Mouse (Mus musculus): ENCODE data around the gene Gm49325.
A peak's percentile ranks its signal among the peaks of the same experiment; 100 is the strongest.

Gm49325 gene

GRCm38 (mm10) chr10:77605908-77606826 is at the start of gene Gm49325, which contains the start of gene Sumo3:
TSS of gene Gm49325 (plus strand) at chr10:77606197.
TSS of gene Sumo3 (plus strand) at chr10:77606097.
- DNase-seq (ENCODE audit: extremely low read depth, low read depth, low spot score): no peak

GRCm38 (mm10) chr10:77556631-77557030 is 49.4 kb upstream of the Gm49325 start:
- DNase-seq (ENCODE audit: extremely low read depth, low read depth, low spot score): no peak

- no peak for DNase-seq (ENCODE audit: extremely low read depth, low read depth, low spot score)
Measured at GRCm38 (mm10) chr10:77557641-77558040, 48.4 kb upstream of the Gm49325 start.

- no peak for DNase-seq (ENCODE audit: extremely low read depth, low read depth, low spot score)
Measured at GRCm38 (mm10) chr10:77560090-77560489, 45.9 kb upstream of the Gm49325 start.

- DNase-seq (ENCODE audit: extremely low read depth, low read depth, low spot score): no peak
Measured at GRCm38 (mm10) chr10:77560830-77561229, 45.2 kb upstream of the Gm49325 start.

GRCm38 (mm10) chr10:77561508-77561907 is 44.5 kb upstream of the Gm49325 start:
- no peak for DNase-seq (ENCODE audit: extremely low read depth, low read depth, low spot score)

GRCm38 (mm10) chr10:77565005-77565404 is 41.0 kb upstream of the Gm49325 start:
- DNase-seq (ENCODE audit: extremely low read depth, low read depth, low spot score): no peak

GRCm38 (mm10) chr10:77566651-77567050 is 39.3 kb upstream of the Gm49325 start:
- no peak for DNase-seq (ENCODE audit: extremely low read depth, low read depth, low spot score)

- no peak for DNase-seq (ENCODE audit: extremely low read depth, low read depth, low spot score)
Measured at GRCm38 (mm10) chr10:77569481-77569880, 36.5 kb upstream of the Gm49325 start.

GRCm38 (mm10) chr10:77569973-77570658 is 35.9 kb upstream of the Gm49325 start:
- no peak for DNase-seq (ENCODE audit: extremely low read depth, low read depth, low spot score)

- DNase-seq (ENCODE audit: extremely low read depth, low read depth, low spot score): no peak
Measured at GRCm38 (mm10) chr10:77572225-77572624, 33.8 kb upstream of the Gm49325 start.

GRCm38 (mm10) chr10:77573162-77573561 is 32.8 kb upstream of the Gm49325 start:
- no peak for DNase-seq (ENCODE audit: extremely low read depth, low read depth, low spot score)

GRCm38 (mm10) chr10:77580027-77580920 is 25.7 kb upstream of the Gm49325 start:
- DNase-seq (ENCODE audit: extremely low read depth, low read depth, low spot score): no peak

GRCm38 (mm10) chr10:77581023-77581407 is 25.0 kb upstream of the Gm49325 start:
- DNase-seq (ENCODE audit: extremely low read depth, low read depth, low spot score): no peak

GRCm38 (mm10) chr10:77581408-77582284 is 24.4 kb upstream of the Gm49325 start, which contains the start of gene Pttg1ip:
TSS of gene Pttg1ip (plus strand) at chr10:77581720.
- DNase-seq (ENCODE audit: extremely low read depth, low read depth, low spot score): peak; percentile 57

- no peak for DNase-seq (ENCODE audit: extremely low read depth, low read depth, low spot score)
Measured at GRCm38 (mm10) chr10:77582285-77582618, 23.7 kb upstream of the Gm49325 start.

GRCm38 (mm10) chr10:77583795-77584422 is 22.1 kb upstream of the Gm49325 start:
- no peak for DNase-seq (ENCODE audit: extremely low read depth, low read depth, low spot score)

GRCm38 (mm10) chr10:77586637-77587036 is 19.4 kb upstream of the Gm49325 start:
- DNase-seq (ENCODE audit: extremely low read depth, low read depth, low spot score): no peak

GRCm38 (mm10) chr10:77587091-77587775 is 18.8 kb upstream of the Gm49325 start:
- no peak for DNase-seq (ENCODE audit: extremely low read depth, low read depth, low spot score)

Measured in fat pad, adult 2 months (tissue).